Mouse (Mus musculus) liver, embryonic 12.5 days (tissue): ENCODE results near the gene Dstn. TPM values are rescaled to one million over a fixed set of nuclear protein-coding genes. Genes with fewer than 3 reads are reported as not detected.

Experiments used
- ATAC-seq: fragments of 200-750 bp; cut with Nextera tagmentation; 2 replicates; pipeline ENCODE4 v1.8.0; 2017; ENCODE audit warnings: moderate number of reproducible peaks, mild to moderate bottlenecking, moderate library complexity
- H3K27ac ChIP-seq: fragments of 300-500 bp; sonication (generic); 2 replicates; pipeline ENCODE4 v1.5.1; 2016; ENCODE audit warnings: mild to moderate bottlenecking
- H3K27me3 ChIP-seq: fragments of 300-500 bp; sonication (generic); replicated peaks from 2 replicates; pipeline ENCODE4 v1.6.1; 2016; ENCODE audit warnings: mild to moderate bottlenecking, moderate library complexity
- H3K36me3 ChIP-seq: fragments of 300-500 bp; sonication (generic); 2 replicates; pipeline ENCODE4 v1.6.1; 2016; ENCODE audit warnings: mild to moderate bottlenecking, moderate library complexity
- H3K4me1 ChIP-seq: fragments of 300-500 bp; sonication (generic); 2 replicates; pipeline ENCODE4 v1.6.1; 2016
- H3K4me2 ChIP-seq: fragments of 300-500 bp; sonication (generic); 2 replicates; pipeline ENCODE4 v1.6.1; 2016; ENCODE audit warnings: mild to moderate bottlenecking, moderate library complexity
- H3K4me3 ChIP-seq: fragments of 300-500 bp; sonication (generic); 2 replicates; pipeline ENCODE4 v1.5.1; 2016; ENCODE audit warnings: mild to moderate bottlenecking, moderate library complexity
- H3K9ac ChIP-seq: fragments of 300-500 bp; sonication (generic); 2 replicates; pipeline ENCODE4 v1.6.1; 2016; ENCODE audit warnings: mild to moderate bottlenecking, moderate library complexity
- H3K9me3 ChIP-seq: fragments of 300-500 bp; sonication (generic); replicated peaks from 2 replicates; pipeline ENCODE4 v1.6.1; 2016; ENCODE audit warnings: mild to moderate bottlenecking, moderate library complexity
- WGBS: fragments of 180-500 bp; shearing (Covaris S2); methylation state at CpG from one replicate; pipeline ENCODE4 v1.1.7; 2016; ENCODE audit not compliant: insufficient replicate concordance; 5-methylcytosine and 5-hydroxymethylcytosine counted together
- polyA plus RNA-seq: library from polyadenylated mRNA; unstranded; fragments of >200 nt; fragmentation: Nextera tagmentation; extraction: Ambion mirVana; gene quantifications from 2 replicates; pipeline ENCODE4 v1.2.1, GENCODE M21; 2016

Gene Dstn
- polyA plus RNA-seq, 1 experiment from 2014 or later, result 136 TPM

- WGBS, result 85% methylated on average over 3 of the region's 3 CpGs
- 0 out of 2 replicates have a peak, but pooled peaks cover 7% of the 10 kb centered on the region for H3K4me1 ChIP-seq
- no peak for ATAC-seq
- H3K9ac ChIP-seq, result no peak overlapping the region
- H3K4me3 ChIP-seq, result no peak overlapping the region
- no peaks in the 10 kb centered on the region for H3K27me3 ChIP-seq
- no peak overlapping the region for H3K27ac ChIP-seq
- H3K4me2 ChIP-seq, result no peak overlapping the region
- H3K36me3 ChIP-seq, result peaks cover 98% of the 10 kb centered on the region
- H3K9me3 ChIP-seq, result no peaks in the 10 kb centered on the region
Measured at GRCm38 (mm10) chr2:143947981-143948380, 32.9 kb downstream of the Dstn start.

DNA sequence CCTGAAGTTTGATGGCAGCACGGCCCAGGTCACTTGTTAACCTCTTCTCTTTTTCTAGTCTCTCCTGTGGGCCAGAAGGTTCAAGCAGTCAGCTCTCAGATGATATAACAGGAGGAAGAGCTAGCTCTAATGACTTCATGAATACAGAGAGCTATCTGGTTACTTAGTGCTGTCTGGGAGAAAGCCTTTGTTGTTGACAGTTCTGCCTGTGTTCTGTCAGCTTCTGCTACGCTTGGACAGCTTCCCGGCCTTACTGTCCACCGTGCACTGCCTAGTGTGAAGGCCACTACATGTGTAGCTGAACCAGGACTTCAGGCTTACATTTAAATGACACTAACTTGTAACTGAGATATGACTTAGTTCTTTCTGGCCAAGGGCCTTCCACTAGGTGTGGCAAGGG is 33.3 kb downstream of the Dstn start:
- Histone ChIP-seq H3K27ac (no peak overlapping the region), H3K4me3 (no peak overlapping the region), H3K27me3 (no peaks in the 10 kb centered on the region), H3K9ac (no peak overlapping the region), H3K9me3 (no peaks in the 10 kb centered on the region), H3K4me1 (0 out of 2 replicates have a peak, but pooled peaks cover 7% of the 10 kb centered on the region), H3K36me3 (peaks cover 99% of the 10 kb centered on the region), H3K4me2 (no peak overlapping the region)
- no peak for ATAC-seq
- 81% methylated on average over 4 of the region's 4 CpGs for WGBS

- ATAC-seq, result no peak
- Histone ChIP-seq H3K36me3 (peaks cover 99% of the 10 kb centered on the region), H3K4me3 (no peak overlapping the region), H3K4me1 (0 out of 2 replicates have a peak, but pooled peaks cover 7% of the 10 kb centered on the region), H3K4me2 (no peak overlapping the region), H3K27ac (no peak overlapping the region), H3K9me3 (no peaks in the 10 kb centered on the region), H3K9ac (no peak overlapping the region), H3K27me3 (no peaks in the 10 kb centered on the region)
- WGBS, result 94% methylated on average over 6 of the region's 6 CpGs
Measured at GRCm38 (mm10) chr2:143949217-143949616, 34.1 kb downstream of the Dstn start.

DNA sequence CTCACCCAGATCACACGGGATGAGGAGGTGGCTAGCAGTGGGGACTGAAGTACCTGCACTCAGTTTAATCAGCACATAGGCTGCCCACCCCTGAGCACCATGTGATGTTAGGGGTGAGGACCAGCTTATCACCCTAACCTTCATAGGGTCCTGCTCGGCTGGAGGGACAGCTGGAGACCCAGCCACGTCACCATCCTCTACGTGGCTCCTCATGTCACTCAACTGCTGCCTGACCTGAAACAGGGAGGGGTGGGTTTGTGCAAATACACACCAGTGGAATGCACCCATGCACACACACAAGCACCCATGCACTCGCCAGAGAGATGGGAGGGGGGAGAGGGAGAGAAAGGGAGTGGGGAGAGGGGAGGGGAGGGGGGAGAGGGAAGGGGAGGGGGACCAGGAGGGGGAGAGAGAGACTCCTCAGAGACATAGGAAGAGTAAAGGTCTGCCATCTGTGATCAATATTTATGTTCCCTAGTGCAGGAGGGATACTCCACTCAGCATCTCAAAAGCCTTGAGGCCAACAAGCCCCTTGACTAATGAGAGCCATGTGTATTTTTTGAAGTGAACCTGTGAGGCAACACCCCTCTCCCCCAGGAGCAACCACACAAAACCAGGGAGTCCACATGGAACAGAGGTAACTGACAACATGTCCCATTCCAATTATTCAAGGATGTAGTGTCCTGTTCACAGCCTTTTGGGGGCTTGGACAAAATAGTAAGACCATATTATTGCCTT is 35.3 kb downstream of the Dstn start:
- no peak overlapping the region for H3K9ac ChIP-seq
- 0 out of 2 replicates have a peak, but pooled peaks cover 7% of the 10 kb centered on the region for H3K4me1 ChIP-seq
- no peak overlapping the region for H3K4me3 ChIP-seq
- H3K27me3 ChIP-seq, result no peaks in the 10 kb centered on the region
- 67% methylated on average over 5 of the region's 5 CpGs for WGBS
- no peak overlapping the region for H3K4me2 ChIP-seq
- H3K9me3 ChIP-seq, result no peaks in the 10 kb centered on the region
- no peak for ATAC-seq
- H3K27ac ChIP-seq, result no peak overlapping the region
- H3K36me3 ChIP-seq, result peaks cover 100% of the 10 kb centered on the region

DNA sequence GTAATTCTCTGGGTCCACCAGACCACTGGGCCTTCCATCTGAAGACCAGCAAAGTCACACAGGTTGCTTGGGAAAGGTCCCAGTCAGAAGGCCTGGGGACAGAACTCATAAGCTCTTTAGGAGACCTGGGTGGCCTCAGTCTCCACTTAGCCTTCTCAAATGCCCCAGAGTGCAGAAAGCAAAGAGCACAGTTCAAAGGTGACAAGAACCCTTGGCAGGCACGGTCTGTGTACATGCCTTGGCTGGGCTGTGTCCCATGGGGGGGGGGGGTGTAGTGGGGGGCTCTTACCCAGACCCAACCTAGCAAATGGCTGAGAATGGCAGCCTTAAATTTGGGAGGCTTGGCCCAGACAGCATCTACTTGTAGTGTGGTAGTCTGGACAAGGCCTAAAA is 35.9 kb downstream of the Dstn start:
- no peak for ATAC-seq
- H3K4me3 ChIP-seq, result no peak overlapping the region
- H3K4me2 ChIP-seq, result no peak overlapping the region
- no peaks in the 10 kb centered on the region for H3K9me3 ChIP-seq
- H3K27me3 ChIP-seq, result no peaks in the 10 kb centered on the region
- 0 out of 2 replicates have a peak, but pooled peaks cover 7% of the 10 kb centered on the region for H3K4me1 ChIP-seq
- H3K27ac ChIP-seq, result no peak overlapping the region
- WGBS, result 65% methylated on average over 1 of the region's 1 CpGs
- H3K36me3 ChIP-seq, result peaks cover 100% of the 10 kb centered on the region
- no peak overlapping the region for H3K9ac ChIP-seq

- H3K9me3 ChIP-seq, result no peaks in the 10 kb centered on the region
- no peak for ATAC-seq
- WGBS, result 81% methylated on average over 5 of the region's 5 CpGs
- peaks cover 100% of the 10 kb centered on the region for H3K36me3 ChIP-seq
- H3K4me2 ChIP-seq, result no peak overlapping the region
- no peak overlapping the region for H3K4me3 ChIP-seq
- H3K9ac ChIP-seq, result no peak overlapping the region
- H3K27me3 ChIP-seq, result no peaks in the 10 kb centered on the region
- H3K27ac ChIP-seq, result no peak overlapping the region
- 0 out of 2 replicates have a peak, but pooled peaks cover 7% of the 10 kb centered on the region for H3K4me1 ChIP-seq
Measured at GRCm38 (mm10) chr2:143951546-143952315, 36.6 kb downstream of the Dstn start.

GRCm38 (mm10) chr2:143953944-143954343 is 38.8 kb downstream of the Dstn start:
- peaks cover 97% of the 10 kb centered on the region for H3K36me3 ChIP-seq
- H3K4me1 ChIP-seq, result 0 out of 2 replicates have a peak, but pooled peaks cover 7% of the 10 kb centered on the region
- whole genome bisulfite sequencing, result 77% methylated on average over 4 of the region's 4 CpGs
- no peak overlapping the region for H3K27ac ChIP-seq
- no peaks in the 10 kb centered on the region for H3K9me3 ChIP-seq
- H3K9ac ChIP-seq, result no peak overlapping the region
- ATAC-seq, result no peak
- H3K4me2 ChIP-seq, result no peak overlapping the region
- H3K27me3 ChIP-seq, result no peaks in the 10 kb centered on the region
- no peak overlapping the region for H3K4me3 ChIP-seq

DNA sequence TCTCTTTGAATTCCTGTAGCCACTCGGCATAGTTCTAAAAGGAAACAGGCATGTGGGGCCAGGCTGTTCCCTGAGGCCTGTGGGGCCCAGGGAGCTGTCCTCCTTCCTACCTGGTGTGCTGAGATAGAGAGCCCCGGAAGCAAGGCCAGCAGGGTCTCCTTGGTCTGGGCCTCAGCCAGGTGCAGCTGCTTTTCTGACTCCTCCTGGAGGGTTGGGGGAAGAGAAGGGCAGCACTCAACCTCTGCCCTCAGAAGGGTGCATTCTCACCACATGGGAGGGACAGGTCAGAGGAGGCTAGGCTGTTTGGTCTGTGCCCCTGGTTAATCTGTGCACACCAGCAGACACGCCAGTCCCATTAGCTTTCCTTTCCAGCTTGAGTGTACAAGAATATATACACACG is 39.9 kb downstream of the Dstn start:
- Histone ChIP-seq H3K4me3 (no peak overlapping the region), H3K4me2 (no peak overlapping the region), H3K27me3 (no peaks in the 10 kb centered on the region), H3K4me1 (0 out of 2 replicates have a peak, but pooled peaks cover under 1% of the 10 kb centered on the region), H3K9ac (no peak overlapping the region), H3K27ac (no peak overlapping the region), H3K9me3 (0 out of 2 replicates have a peak, but pooled peaks cover 3% of the 10 kb centered on the region), H3K36me3 (peaks cover 92% of the 10 kb centered on the region)
- 82% methylated on average over 4 of the region's 4 CpGs for WGBS
- ATAC-seq, result no peak

GRCm38 (mm10) chr2:143955746-143956145 is 40.6 kb downstream of the Dstn start:
- Histone ChIP-seq H3K4me3 (no peak overlapping the region), H3K9ac (no peak overlapping the region), H3K4me2 (no peak overlapping the region), H3K36me3 (peaks cover 89% of the 10 kb centered on the region), H3K9me3 (0 out of 2 replicates have a peak, but pooled peaks cover 3% of the 10 kb centered on the region), H3K4me1 (no peaks in the 10 kb centered on the region), H3K27me3 (no peaks in the 10 kb centered on the region), H3K27ac (no peak overlapping the region)
- 78% methylated on average over 4 of the region's 4 CpGs for WGBS
- no peak for ATAC-seq

- H3K27ac ChIP-seq, result no peak overlapping the region
- H3K9me3 ChIP-seq, result 0 out of 2 replicates have a peak, but pooled peaks cover 3% of the 10 kb centered on the region
- H3K27me3 ChIP-seq, result no peaks in the 10 kb centered on the region
- H3K4me3 ChIP-seq, result no peak overlapping the region
- H3K9ac ChIP-seq, result no peak overlapping the region
- 79% methylated on average over 5 of the region's 5 CpGs for WGBS
- H3K4me1 ChIP-seq, result peaks cover 4% of the 10 kb centered on the region; the same call in 1 of the 2 replicates
- ATAC-seq, result no peak
- no peak overlapping the region for H3K4me2 ChIP-seq
- H3K36me3 ChIP-seq, result peaks cover 89% of the 10 kb centered on the region
Measured at GRCm38 (mm10) chr2:143962192-143962591, 47.1 kb downstream of the Dstn start.

DNA sequence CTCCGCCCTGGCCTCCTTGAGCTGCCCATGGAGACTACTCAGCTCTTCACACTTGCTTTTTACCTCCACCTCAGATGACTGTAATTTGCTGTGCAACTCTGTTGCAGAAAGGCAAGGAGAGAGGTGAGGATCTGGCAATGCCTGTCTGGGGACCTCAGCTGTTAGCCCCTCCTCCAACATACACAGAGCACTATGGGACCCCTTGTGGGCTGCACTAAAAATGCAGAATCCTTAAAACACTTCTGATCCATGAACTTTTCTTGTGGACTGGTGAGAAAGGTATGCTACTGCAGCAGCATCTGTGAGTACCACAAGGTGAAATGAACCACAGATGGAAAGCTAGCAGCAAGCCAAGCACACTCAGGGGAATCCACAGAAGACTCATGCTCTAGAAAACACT is 48.2 kb downstream of the Dstn start:
- peaks cover 4% of the 10 kb centered on the region; the same call in 1 of the 2 replicates for H3K4me1 ChIP-seq
- 95% methylated on average over 1 of the region's 1 CpGs for WGBS
- 0 out of 2 replicates have a peak, but pooled peaks cover 3% of the 10 kb centered on the region for H3K9me3 ChIP-seq
- no peak overlapping the region for H3K27ac ChIP-seq
- H3K27me3 ChIP-seq, result no peaks in the 10 kb centered on the region
- no peak overlapping the region for H3K9ac ChIP-seq
- peaks cover 89% of the 10 kb centered on the region for H3K36me3 ChIP-seq
- no peak for ATAC-seq
- H3K4me3 ChIP-seq, result no peak overlapping the region
- H3K4me2 ChIP-seq, result no peak overlapping the region

DNA sequence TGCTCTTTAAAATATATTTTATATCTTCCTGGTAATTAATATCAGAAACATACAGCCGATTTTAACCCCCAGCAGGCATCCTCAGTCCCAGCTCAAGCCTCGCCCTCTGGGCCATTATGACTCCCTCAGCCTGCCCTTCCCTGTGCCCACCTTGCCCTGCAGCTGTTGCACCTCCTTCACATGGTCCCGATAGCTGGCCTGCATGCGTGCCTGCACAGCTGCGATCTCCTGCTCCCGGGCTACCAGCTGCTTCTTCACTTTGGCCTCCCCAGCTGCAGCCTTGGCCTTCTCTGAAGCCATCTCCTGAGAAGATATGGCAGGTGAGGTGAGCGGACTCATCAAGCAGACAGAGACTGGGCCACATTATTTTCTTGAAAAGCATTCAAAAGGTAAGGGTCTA is 54.1 kb downstream of the Dstn start:
- WGBS, result 76% methylated on average over 7 of the region's 7 CpGs
- H3K36me3 ChIP-seq, result peaks cover 100% of the 10 kb centered on the region
- no peak for ATAC-seq

More for the DNA sequence above, 54.1 kb downstream of the Dstn start:
- Histone ChIP-seq H3K9ac (no peak overlapping the region), H3K27me3 (no peaks in the 10 kb centered on the region), H3K9me3 (no peaks in the 10 kb centered on the region), H3K4me2 (no peak overlapping the region), H3K4me3 (no peak overlapping the region), H3K27ac (no peak overlapping the region), H3K4me1 (0 out of 2 replicates have a peak, but pooled peaks cover under 1% of the 10 kb centered on the region)
